Mouse (Mus musculus) spleen, postnatal 4 days (tissue): Measurements from ENCODE around the gene Gys2.

Experiments used
- DNase-seq, 2 experiments: peaks; one replicate each; pipeline ENCODE4 v3.0.0; 2022; ENCODE audit warnings: low spot score in 2 of 2

Gys2 gene

DNA sequence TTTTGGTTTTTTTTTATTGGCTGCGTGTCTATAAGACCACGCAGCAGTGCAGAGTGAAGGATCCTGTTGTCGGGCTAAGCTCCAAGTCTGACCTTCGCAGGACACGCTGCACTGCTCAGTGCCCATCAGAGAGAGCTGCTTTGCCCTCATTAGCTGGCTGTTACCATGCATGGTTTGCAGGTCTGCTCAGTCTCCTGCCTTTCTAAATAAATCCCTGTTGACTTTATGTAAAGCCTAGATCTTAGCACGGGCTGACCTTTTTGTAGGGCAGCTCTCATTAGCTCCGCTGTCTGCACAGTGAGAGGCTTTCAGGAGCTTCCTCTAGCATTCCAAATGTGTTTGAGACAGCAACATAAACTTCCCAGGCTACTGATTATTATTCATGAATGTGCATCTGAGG is 14.9 kb downstream of the Gys2 start:
- no peak for DNase-seq

GRCm38 (mm10) chr6:142455314-142455996 is 17.5 kb downstream of the Gys2 start:
- no peak for DNase-seq

- DNase-seq, result no peak
These were observed 19.6 kb downstream of the Gys2 start for GRCm38 (mm10) chr6:142453311-142453710.

DNA sequence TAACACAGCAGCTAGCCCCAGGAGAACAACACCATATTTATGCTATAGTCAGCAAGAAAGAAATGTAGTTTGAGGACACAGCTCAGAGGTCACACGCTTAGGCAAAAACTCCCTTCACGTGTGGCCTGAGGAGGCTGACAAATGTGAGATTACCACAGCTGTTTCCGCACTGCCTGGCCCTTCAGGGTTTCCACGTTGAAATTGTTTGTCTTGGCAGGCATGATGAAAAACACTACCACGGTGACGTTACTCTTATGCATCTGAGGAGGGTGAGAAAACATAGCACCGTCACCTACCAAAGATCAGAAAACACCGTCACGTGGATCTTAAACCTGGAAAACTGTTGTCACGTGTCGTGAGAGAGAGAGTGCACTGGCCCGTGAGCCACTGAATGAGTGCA is 21.5 kb downstream of the Gys2 start:
- no peak for DNase-seq

DNA sequence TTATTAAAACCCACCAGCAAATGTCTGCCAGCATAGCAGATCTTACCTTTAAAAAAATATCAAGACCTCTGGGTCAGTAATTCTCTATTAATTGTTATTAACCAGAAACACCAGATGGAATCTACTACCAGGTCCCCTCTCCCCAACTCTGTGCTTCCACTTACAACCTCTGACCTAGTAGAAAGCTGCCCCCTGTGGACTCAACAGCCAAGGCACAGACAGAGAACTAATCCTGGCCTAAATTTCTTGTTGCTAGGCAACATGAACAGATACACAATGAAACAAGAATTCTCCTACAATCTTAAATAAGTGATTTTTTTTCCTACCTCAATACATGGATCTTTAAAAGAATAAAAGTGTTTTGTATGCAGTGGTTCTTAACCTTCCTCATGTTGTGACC is 43.8 kb downstream of the Gys2 start:
- DNase-seq, result no peak

DNA sequence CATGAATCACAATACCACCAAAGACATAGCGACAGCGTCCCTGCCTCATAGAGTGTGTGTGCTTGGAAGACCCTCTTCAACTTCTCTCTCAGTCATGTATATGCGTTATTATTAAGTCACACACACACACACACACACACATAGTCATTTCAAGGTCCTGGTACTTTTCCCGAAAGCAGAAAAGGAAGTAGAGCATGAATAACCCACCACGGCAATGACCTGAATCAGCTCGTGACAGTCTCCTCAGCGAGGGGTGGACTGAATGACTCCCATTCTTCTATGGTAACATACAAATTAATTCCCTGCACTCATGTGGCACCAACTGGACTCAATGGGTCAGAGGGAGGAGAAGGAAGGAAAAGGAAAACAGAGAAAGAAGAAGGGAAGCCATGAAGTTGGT is 47.9 kb downstream of the Gys2 start:
- DNase-seq, result no peak

DNA sequence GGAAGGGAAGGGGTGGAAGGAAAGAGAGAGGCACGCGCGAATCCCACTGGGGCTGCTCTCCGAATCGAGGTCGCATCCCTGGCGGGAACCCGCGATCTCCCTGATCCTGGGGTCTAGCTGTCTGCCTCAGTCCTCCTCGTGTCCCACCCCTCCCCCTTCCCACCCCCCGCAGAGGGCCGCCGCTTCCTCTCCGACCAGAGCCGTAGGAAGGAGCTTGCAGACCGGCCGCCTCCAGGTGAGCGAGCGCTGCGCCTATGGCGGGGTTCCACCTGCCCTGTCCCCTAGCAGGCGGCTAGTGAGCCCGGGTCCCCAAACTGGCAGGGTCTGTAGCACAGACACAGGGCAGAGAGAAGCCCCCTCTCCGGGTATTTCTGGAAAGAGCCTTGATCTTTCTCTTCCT is 58.3 kb downstream of the Gys2 start:
- peak in 1 of 2 experiments; percentile 52 for DNase-seq

DNA sequence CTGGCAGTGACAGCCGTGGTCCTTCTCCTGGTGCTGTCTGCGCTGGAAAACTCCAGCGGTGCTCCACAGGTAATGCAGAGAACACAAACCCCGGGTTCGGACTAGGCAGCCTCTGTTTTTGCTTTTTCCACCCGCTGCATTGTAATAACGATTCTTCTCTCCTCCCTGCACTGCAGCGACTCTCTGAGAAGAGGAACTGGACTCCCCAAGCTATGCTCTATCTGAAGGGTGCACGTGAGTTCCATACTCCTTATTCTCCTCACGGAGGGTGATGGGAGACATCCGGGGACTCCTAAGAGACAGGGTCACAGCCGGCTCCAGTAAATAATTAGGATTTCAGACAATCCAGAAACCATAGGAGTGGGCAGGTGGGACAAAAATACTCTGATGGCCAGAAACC is 59.1 kb downstream of the Gys2 start:
- peak in 1 of 2 experiments; percentile 51 for DNase-seq

DNA sequence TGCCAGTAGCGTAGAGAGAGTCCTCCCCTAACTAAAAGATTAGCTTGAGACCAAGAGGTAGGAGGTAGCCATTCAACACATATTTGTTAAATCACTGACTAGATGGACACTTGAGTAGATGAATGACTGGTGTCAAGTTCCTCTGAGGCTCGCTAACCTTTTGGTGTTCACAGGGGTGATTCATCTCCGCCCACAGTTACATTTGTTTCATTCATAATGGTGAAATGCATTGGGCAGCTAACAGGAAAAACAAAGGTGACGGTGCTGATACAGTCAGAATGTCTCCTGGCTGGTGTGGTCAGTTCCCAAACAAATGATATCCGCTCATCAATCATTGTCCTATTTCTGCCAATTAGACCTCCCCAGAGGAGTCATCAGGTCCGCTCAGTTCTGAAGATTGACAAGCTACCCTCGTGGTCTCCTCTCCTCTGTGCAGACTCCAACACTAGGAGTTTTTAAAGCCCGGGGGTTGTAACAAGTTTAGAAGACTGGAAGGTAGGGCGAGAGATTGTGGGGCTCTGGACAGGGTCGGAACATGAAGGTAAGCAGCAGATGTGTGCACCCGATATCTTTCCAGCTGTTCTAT is 59.9 kb downstream of the Gys2 start, which contains the start of gene Spx:
Gene Spx (plus strand): TSS at position 536 of the 586 bp plus-strand sequence.
- peak in 1 of 2 experiments; percentile 27 for DNase-seq

GRCm38 (mm10) chr6:142411140-142411539 is 61.8 kb downstream of the Gys2 start:
- peak in 1 of 2 experiments; percentile 24 for DNase-seq

- DNase-seq, result no peak
These were observed 77.2 kb downstream of the Gys2 start for GRCm38 (mm10) chr6:142395756-142396155.

DNA sequence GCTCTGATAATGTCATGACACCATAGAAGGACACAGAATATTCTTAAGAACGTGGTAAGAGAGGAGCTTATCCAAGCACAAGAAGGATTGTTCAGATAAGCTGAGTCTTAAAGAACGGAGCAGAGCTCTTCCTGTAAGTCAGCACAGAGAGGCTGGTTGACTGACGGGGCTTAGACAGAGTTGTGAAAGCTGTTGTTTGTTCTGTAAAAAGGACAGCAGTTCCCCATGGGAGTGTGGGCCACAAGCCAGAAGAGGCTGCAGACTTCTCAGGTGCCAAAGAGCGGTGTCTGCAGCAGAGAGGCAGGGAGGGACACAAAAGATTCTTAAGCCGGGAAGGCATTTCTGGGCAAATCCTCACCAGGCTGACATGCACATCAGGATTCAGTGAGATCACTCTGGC is 78.2 kb downstream of the Gys2 start:
- DNase-seq, result no peak

DNA sequence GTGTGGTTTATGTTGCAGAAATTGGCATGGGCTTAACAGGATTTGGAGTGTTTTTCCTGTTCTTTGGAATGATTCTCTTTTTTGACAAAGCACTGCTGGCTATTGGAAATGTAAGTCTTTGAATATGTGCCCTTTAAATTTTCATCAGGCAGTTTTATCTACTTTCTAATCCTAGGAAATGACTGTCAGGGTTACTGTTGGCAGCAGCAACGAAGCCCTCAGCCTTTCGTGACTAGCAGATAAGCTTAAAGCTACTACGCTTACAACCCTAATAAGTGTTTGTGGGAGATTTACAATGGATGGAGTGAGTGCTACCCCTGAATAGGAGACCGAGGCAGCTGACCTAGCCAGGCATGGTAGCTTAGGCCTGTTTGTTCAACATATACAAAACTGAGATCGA is 80.6 kb downstream of the Gys2 start:
- no peak for DNase-seq

DNA sequence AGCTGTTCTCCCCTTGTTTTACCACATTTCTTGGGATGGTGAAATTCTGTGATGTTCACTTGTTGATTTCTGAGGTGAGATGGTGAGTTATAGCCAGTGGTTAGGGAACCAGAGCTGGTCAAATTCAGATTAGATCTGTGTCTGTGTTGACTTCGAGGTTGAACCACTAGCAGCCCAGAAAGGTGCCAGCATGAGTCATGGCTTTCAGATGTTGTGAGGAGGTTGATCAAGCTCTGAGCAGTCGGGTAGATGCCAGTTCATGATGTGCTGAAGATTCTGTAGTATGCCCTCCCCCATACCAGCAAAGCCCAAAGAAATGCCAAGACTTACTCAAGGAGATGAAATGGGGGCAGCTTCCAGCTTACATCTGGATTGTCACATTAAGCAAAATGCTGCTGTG is 83.8 kb downstream of the Gys2 start:
- no peak for DNase-seq

- DNase-seq, result no peak
These were observed 85.1 kb downstream of the Gys2 start for GRCm38 (mm10) chr6:142387755-142388271.

- DNase-seq, result peak; percentile 93 to 96
These were observed 85.7 kb downstream of the Gys2 start, which contains the start of the genes Recql and Golt1b for GRCm38 (mm10) chr6:142387011-142387754. Gene Recql (minus strand): TSS chr6:142387087. Gene Golt1b (plus strand): TSS chr6:142387221.

DNA sequence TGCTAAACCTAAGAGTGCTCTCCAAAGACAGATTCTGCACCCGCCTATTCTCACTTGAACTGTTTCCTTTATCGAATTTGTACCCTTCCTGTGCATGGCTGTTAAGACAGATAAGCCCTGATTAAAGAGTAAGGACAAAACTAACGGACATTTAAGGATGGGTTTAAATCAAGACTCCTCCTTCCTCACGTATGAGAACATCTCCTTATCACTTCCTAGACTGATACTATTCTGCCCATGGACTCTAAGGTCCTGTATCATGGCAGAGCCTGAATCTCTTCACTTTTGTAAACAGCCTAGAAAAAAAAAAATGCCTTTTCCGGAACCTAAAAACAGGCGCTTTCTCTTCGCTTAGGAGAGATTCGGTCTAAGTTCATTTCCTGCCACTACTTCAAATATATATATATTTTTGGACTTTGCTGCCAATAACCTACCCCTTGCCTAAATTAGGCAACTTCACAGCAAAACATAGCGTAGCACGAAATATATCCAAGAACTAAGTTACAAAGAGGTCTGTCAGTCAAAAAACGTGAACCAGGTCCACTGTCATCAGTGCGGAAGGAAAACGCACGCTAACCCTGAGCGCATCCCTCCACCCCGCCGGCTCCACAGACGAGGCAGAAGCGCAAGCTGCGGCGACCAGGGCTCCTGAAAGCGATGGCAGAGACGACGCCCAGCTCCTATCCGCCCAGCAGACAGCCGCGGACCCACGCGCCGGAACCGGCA is 86.5 kb downstream of the Gys2 start:
- DNase-seq, result no peak

- DNase-seq, result no peak
These were observed 88.4 kb downstream of the Gys2 start for GRCm38 (mm10) chr6:142384521-142384920.

DNA sequence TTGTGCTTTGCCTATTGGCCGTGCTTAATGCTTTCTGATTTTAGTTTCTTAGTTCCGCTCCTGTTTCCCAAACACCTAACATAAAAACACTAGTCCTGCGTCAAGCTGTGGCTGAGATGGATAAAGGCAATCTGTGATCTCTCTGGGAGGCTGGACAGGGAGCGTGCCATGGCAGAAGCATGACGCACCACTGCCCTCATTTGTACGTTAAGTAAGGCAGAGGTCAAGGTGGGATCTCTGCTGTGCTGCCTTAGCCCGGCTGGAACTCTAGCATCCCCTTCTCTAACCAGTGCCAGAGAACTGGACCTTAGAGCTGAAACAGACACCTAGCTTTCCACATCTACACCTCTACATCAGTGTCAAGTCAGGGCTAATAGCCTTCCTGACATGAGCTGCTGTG is 91.3 kb downstream of the Gys2 start:
- no peak for DNase-seq

GRCm38 (mm10) chr6:142379961-142380360 is 92.9 kb downstream of the Gys2 start:
- no peak for DNase-seq

DNA sequence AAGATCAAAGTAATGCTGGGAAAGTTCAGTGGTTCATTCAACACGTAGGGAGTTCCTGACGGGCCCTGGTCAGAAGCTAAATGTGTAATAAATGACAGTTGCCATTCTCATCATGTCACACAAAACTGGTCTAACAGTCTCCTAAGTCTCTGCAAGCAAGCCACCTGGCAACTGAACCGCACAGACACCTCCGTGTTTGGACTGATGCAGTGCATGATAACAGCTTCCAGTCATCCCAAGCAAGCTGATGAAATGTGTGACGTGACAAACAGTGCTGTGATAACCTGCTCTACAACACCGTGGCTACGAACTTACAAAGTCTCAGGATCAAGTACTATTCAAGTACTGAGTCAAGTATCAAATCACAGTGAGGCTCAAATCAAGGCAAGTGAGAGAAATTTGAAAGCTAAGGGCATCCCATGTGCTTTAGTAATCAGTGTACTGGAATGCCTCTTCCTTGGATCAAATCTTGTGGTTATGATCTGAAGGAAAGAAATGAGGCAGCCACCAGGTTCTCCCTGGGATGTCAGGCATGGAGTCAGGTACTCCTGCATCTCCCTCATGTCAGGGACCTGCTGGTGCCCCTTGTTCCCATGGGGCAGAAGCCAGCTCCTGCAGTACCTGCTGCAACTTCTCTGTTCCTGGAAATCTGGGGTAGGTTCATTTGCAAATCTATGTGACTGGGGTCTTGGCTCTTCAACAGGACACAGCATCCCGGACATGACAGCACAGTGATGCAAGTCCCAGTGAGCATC is 94.2 kb downstream of the Gys2 start:
- DNase-seq, result no peak
